Mouse (Mus musculus) kidney, embryonic 14.5 days (tissue): ENCODE results near the gene Edem2. TPM values are rescaled to one million over a fixed set of nuclear protein-coding genes. Genes with fewer than 3 reads are reported as not detected.

ENCODE experiments used
- polyA plus RNA-seq: library from polyadenylated mRNA; unstranded; fragments of >200 nt; fragmentation: Nextera tagmentation; extraction: Ambion mirVana; gene quantifications from 2 replicates; pipeline ENCODE4 v1.2.1, GENCODE M21; 2014

The Edem2 gene
- polyA plus RNA-seq, 1 experiment from 2014 or later: 36.0 TPM

Other genes with a start within 250 kb of the Edem2 start
- gene Acss2, start 211.5 kb downstream of the Edem2 start, polyA plus RNA-seq: 5.5 and 10.0 TPM in 2 replicates
- gene Ggt7, start 211.2 kb downstream of the Edem2 start, polyA plus RNA-seq: 1.1 and 1.9 TPM in 2 replicates
- gene Gss, start 136.7 kb downstream of the Edem2 start, polyA plus RNA-seq: 25.0 and 29.8 TPM in 2 replicates
- 0.96 and 2.1 TPM in 2 replicates for gene Myh7b, start 118.3 kb downstream of the Edem2 start, polyA plus RNA-seq
- gene Trpc4ap, start 37.1 kb downstream of the Edem2 start, polyA plus RNA-seq: 105 and 134 TPM in 2 replicates
- gene Gm17581, start 6.4 kb upstream of the Edem2 start, polyA plus RNA-seq: not detected in 2 replicates
- 7.7 and 8.2 TPM in 2 replicates for gene Procr, start 21.6 kb upstream of the Edem2 start, polyA plus RNA-seq
- not detected in 2 replicates for gene Mmp24, start 45.9 kb upstream of the Edem2 start, polyA plus RNA-seq
- gene BC029722, start 90.0 kb upstream of the Edem2 start, polyA plus RNA-seq: 7.8 and 11.4 TPM in 2 replicates
- 187 and 202 TPM in 2 replicates for gene Eif6, start 97.5 kb upstream of the Edem2 start, polyA plus RNA-seq
- gene Fam83c, start 105.4 kb upstream of the Edem2 start, polyA plus RNA-seq: 0.07 TPM in 1 of 2 replicates, not detected in the other
- gene Uqcc1, start 200.8 kb upstream of the Edem2 start, polyA plus RNA-seq: 56.3 and 66.3 TPM in 2 replicates
- gene Gm15557, start 211.3 kb upstream of the Edem2 start, polyA plus RNA-seq: not detected in 2 replicates
- gene Gdf5, start 215.9 kb upstream of the Edem2 start, polyA plus RNA-seq: 0.19 and 0.53 TPM in 2 replicates
- 14.1 and 24.4 TPM in 2 replicates for gene Cep250, start 227.0 kb upstream of the Edem2 start, polyA plus RNA-seq